Mouse (Mus musculus) forebrain, embryonic 14.5 days (tissue): ENCODE measurements at regions not wholly inside any gene's neighbourhood (a gene's known extent, or its start where the extent isn't known, plus 50 kb on each side); places are given as distances from the start of the nearest gene placed in this dataset.
A peak's percentile ranks its signal among the peaks of the same experiment; 100 is the strongest.

Source experiments
- ATAC-seq: fragments of 200-750 bp; cut with Nextera tagmentation; 2 replicates; pipeline ENCODE4 v1.8.0; 2017; ENCODE audit warnings: mild to moderate bottlenecking, moderate library complexity
- DNase-seq: peaks from one replicate; pipeline ENCODE4 v3.0.0-alpha.2; 2015; ENCODE audit warnings: low spot score
- H3K27ac ChIP-seq: fragments of 300-500 bp; sonication (generic); 2 replicates; pipeline ENCODE4 v1.5.1; 2014; ENCODE audit warnings: low read depth, mild to moderate bottlenecking, control low read depth, low read length, moderate library complexity
- H3K27me3 ChIP-seq: fragments of 300-500 bp; sonication (generic); replicated peaks from 2 replicates; pipeline ENCODE4 v1.6.1; 2014; ENCODE audit warnings: low read length, control low read depth, mixed read lengths; ENCODE audit not compliant: control insufficient read depth, insufficient read depth
- H3K36me3 ChIP-seq: fragments of 300-500 bp; sonication (generic); 2 replicates; pipeline ENCODE4 v1.6.1; 2014; ENCODE audit warnings: low read length, control low read depth; ENCODE audit not compliant: control insufficient read depth, insufficient read depth
- H3K4me1 ChIP-seq: fragments of 300-500 bp; sonication (generic); 2 replicates; pipeline ENCODE4 v1.6.1; 2014; ENCODE audit warnings: antibody characterized with exemption, low read length, control low read depth; ENCODE audit not compliant: control insufficient read depth, insufficient read depth
- H3K4me2 ChIP-seq: fragments of 300-500 bp; sonication (generic); 2 replicates; pipeline ENCODE4 v1.6.1; 2014; ENCODE audit warnings: mild to moderate bottlenecking, control low read depth, low read length
- H3K4me3 ChIP-seq: fragments of 300-500 bp; sonication (generic); 2 replicates; pipeline ENCODE4 v1.5.1; 2014; ENCODE audit warnings: low read depth, low read length, control low read depth
- H3K9ac ChIP-seq: fragments of 300-500 bp; sonication (generic); 2 replicates; pipeline ENCODE4 v1.6.1; 2014; ENCODE audit warnings: mild to moderate bottlenecking, low read length, control low read depth, moderate library complexity
- H3K9me3 ChIP-seq: fragments of 300-500 bp; sonication (generic); replicated peaks from 2 replicates; pipeline ENCODE4 v1.6.1; 2016; ENCODE audit warnings: low read length, control low read depth, mixed read lengths; ENCODE audit not compliant: control insufficient read depth
- WGBS: fragments of 180-500 bp; shearing (Covaris S2); extraction: QIAGEN DNeasy Blood & Tissue Kit; methylation state at CpG from one replicate; pipeline ENCODE4 v1.1.7; 2014; 5-methylcytosine and 5-hydroxymethylcytosine counted together

DNA sequence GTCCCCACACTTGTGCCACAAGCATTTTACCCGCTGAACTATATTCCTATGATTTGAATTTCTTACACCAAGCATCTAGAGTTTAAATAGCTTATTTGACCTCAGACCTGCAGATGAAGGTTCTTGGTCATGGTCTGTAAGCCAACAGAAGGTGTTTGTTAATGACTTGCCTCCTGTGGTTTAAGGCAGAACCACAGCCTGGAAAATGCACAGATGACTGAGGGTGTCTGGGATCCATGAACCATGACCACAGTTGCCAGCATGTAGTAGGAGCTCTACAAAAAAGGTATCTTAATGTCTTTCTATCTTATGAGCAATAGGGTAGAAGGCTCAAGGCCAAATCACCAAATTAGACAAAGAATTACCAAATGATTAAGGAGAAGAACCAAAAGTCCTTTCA, 367.6 kb downstream of the Atp6ap1l start:
- H3K36me3 ChIP-seq = no peaks in the 10 kb centered on the region
- H3K27ac ChIP-seq = no peak overlapping the region
- H3K4me3 ChIP-seq = no peak overlapping the region
- DNase-seq (no peak), ATAC-seq (no peak)
- no peak overlapping the region for H3K4me2 ChIP-seq
- no peak overlapping the region for H3K9ac ChIP-seq
- WGBS = 100% methylated on average over 1 of the region's 1 CpGs
- no peaks in the 10 kb centered on the region for H3K27me3 ChIP-seq
- no peaks in the 10 kb centered on the region for H3K4me1 ChIP-seq
- H3K9me3 ChIP-seq = no peaks in the 10 kb centered on the region; the same call in 1 of the 2 replicates

- Histone ChIP-seq H3K4me2 (no peak overlapping the region), H3K4me3 (no peak overlapping the region), H3K27me3 (no peaks in the 10 kb centered on the region), H3K36me3 (no peaks in the 10 kb centered on the region), H3K9ac (no peak overlapping the region), H3K27ac (no peak overlapping the region), H3K9me3 (no peaks in the 10 kb centered on the region), H3K4me1 (no peaks in the 10 kb centered on the region)
- 89% methylated on average over 3 of the region's 3 CpGs for WGBS
- no peak for ATAC-seq
- DNase-seq = no peak
Observed at GRCm38 (mm10) chr13:90526998-90527397, 378.2 kb downstream of the Atp6ap1l start.

DNA sequence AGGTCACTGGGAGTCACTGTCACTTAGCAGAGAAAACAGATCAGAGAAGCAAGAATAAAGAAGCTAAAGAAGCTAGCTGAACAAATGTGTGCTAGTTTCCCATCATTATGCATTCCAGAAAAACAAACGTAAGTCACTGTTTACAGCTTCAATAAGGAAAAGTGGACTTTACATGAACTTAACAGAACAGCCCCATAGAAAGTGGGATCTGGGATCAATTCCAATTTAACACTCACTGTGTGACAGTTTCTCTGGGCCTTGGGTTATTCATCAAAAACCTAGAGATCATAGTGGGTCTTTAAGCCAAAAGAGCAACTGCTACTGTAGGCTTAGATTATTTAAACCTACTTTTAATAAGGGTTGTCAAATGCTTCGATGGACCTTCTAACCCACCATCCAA, 379.4 kb downstream of the Atp6ap1l start:
- H3K9ac ChIP-seq = no peak overlapping the region
- no peak overlapping the region for H3K27ac ChIP-seq
- ATAC-seq (no peak), DNase-seq (no peak)
- no peak overlapping the region for H3K4me2 ChIP-seq
- H3K4me1 ChIP-seq = no peaks in the 10 kb centered on the region
- no peak overlapping the region for H3K4me3 ChIP-seq
- no peaks in the 10 kb centered on the region for H3K27me3 ChIP-seq
- no peaks in the 10 kb centered on the region for H3K36me3 ChIP-seq
- H3K9me3 ChIP-seq = no peaks in the 10 kb centered on the region
- WGBS = 80% methylated on average over 2 of the region's 2 CpGs

GRCm38 (mm10) chr13:90521758-90522245, 383.4 kb downstream of the Atp6ap1l start:
- no peak overlapping the region for H3K27ac ChIP-seq
- H3K4me2 ChIP-seq = no peak overlapping the region
- no peaks in the 10 kb centered on the region for H3K9me3 ChIP-seq
- H3K4me1 ChIP-seq = no peaks in the 10 kb centered on the region
- DNase-seq (no peak), ATAC-seq (no peak)
- WGBS = 82% methylated on average over 4 of the region's 4 CpGs
- H3K4me3 ChIP-seq = no peak overlapping the region
- no peak overlapping the region for H3K9ac ChIP-seq
- H3K27me3 ChIP-seq = no peaks in the 10 kb centered on the region
- no peaks in the 10 kb centered on the region for H3K36me3 ChIP-seq

- H3K9me3 ChIP-seq = no peaks in the 10 kb centered on the region
- ATAC-seq (no peak), DNase-seq (no peak)
- H3K27me3 ChIP-seq = no peaks in the 10 kb centered on the region
- no peak overlapping the region for H3K27ac ChIP-seq
- H3K4me1 ChIP-seq = peaks cover under 1% of the 10 kb centered on the region; the same call in 1 of the 2 replicates
- H3K4me2 ChIP-seq = no peak overlapping the region
- no peak overlapping the region for H3K9ac ChIP-seq
- H3K36me3 ChIP-seq = no peaks in the 10 kb centered on the region
- 87% methylated on average over 4 of the region's 4 CpGs for WGBS
- no peak overlapping the region for H3K4me3 ChIP-seq
Observed at GRCm38 (mm10) chr13:90520992-90521757, 384.0 kb downstream of the Atp6ap1l start.

DNA sequence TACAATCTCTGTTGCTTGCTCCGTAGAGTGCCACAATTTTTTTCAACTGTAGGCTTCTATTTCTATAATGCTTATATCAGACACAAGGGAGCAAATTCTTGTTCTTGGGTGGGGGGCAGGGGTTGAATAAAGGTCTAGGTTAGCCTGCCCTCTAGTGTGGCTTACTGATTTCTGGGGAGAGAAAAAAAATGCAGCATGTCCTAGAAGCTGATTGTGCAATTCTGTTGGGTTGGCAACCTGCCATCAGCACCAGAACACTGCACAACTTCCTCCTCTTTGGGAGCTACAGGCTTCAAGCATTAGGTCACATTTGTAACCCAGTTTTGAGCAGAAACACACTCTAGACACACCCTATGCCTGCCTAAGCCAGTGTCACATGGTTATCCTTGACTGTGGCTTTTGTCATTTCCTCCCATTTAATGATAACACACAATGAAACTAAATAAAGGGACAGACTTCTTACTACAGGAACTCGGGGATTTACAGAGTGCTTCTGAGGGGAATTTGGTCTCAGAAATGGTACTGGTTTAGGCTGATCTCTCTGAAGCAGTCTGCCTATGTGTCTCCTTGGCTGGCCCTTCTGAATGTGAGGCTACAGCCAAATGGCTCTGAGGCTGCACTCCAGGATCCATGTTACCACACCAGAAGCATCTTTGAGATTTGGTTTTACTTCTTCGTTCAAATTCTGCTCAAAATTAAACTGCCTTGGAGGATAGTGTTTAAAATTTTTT, 389.2 kb downstream of the Atp6ap1l start:
- no peak overlapping the region for H3K9ac ChIP-seq
- H3K4me2 ChIP-seq = no peak overlapping the region
- DNase-seq (peak; percentile 64), ATAC-seq (peak; percentile 67)
- no peak overlapping the region for H3K4me3 ChIP-seq
- no peaks in the 10 kb centered on the region for H3K36me3 ChIP-seq
- H3K27me3 ChIP-seq = no peaks in the 10 kb centered on the region
- H3K27ac ChIP-seq = peak overlapping the region; percentile 27; the same call in 1 of the 2 replicates
- H3K4me1 ChIP-seq = peaks cover 10% of the 10 kb centered on the region; the same call in 1 of the 2 replicates
- 57% methylated on average over 3 of the region's 3 CpGs for WGBS
- H3K9me3 ChIP-seq = no peaks in the 10 kb centered on the region

DNA sequence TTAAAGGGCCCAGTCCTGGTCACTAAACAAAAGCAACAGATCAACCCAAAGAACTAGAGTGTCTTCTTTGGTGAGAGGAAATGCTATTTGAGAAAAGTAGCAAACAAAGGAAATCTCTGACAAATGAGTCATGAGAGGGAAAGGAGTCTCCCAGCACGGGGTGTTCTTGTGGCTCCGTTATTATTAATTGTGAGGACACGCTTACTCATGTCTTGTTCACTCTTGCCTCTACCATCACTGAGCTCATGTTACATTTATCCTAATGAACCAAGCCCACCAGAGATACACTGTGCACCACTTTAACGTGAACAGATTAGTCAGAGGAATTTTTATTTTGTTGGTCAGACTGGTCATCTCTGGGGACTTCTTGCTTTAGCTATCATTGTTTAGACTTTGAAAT, 391.3 kb downstream of the Atp6ap1l start:
- H3K4me1 ChIP-seq = peaks cover 10% of the 10 kb centered on the region; the same call in 1 of the 2 replicates
- no peak overlapping the region for H3K4me2 ChIP-seq
- ATAC-seq (no peak), DNase-seq (no peak)
- no peak overlapping the region for H3K9ac ChIP-seq
- no peaks in the 10 kb centered on the region for H3K9me3 ChIP-seq
- H3K4me3 ChIP-seq = no peak overlapping the region
- no peak overlapping the region for H3K27ac ChIP-seq
- 81% methylated on average over 4 of the region's 4 CpGs for WGBS
- H3K27me3 ChIP-seq = no peaks in the 10 kb centered on the region
- H3K36me3 ChIP-seq = no peaks in the 10 kb centered on the region

- DNase-seq (peak; percentile 42), ATAC-seq (peak; percentile 73)
- 34% methylated on average over 2 of the region's 2 CpGs for WGBS
Observed at GRCm38 (mm10) chr13:90512786-90513401, 392.3 kb downstream of the Atp6ap1l start.

More at GRCm38 (mm10) chr13:90512786-90513401, 392.3 kb downstream of the Atp6ap1l start:
- Histone ChIP-seq H3K4me2 (no peak overlapping the region), H3K27ac (no peak overlapping the region), H3K9ac (no peak overlapping the region), H3K4me3 (no peak overlapping the region), H3K27me3 (no peaks in the 10 kb centered on the region), H3K9me3 (no peaks in the 10 kb centered on the region), H3K36me3 (no peaks in the 10 kb centered on the region), H3K4me1 (peaks cover 10% of the 10 kb centered on the region; the same call in 1 of the 2 replicates)
